Mouse (Mus musculus) CH12.LX (cell line): ENCODE results near the gene Atpaf1. TPM values are rescaled to one million over a fixed set of nuclear protein-coding genes. Genes with fewer than 3 reads are reported as not detected.

Experiments
- DNase-seq: peaks from one replicate; pipeline ENCODE4 v3.0.0-alpha.2; 2013; ENCODE audit errors: extremely low read depth
- H3K27ac ChIP-seq: 2 replicates; pipeline ENCODE4 v1.5.1; 2012; ENCODE audit warnings: low read depth, mild to moderate bottlenecking, control low read depth, moderate library complexity; ENCODE audit not compliant: insufficient read depth
- H3K27me3 ChIP-seq: replicated peaks from 2 replicates; pipeline ENCODE3; 2012; ENCODE audit warnings: inconsistent platforms
- H3K36me3 ChIP-seq, 2 experiments: replicated peaks in 1 of 2; 2 replicates each; pipeline versions ENCODE3 to v1.6.1; 2012; ENCODE audit warnings: inconsistent platforms in 1 of 2, low read length in 1 of 2, mild to moderate bottlenecking in 1 of 2, mixed read lengths in 1 of 2, moderate library complexity in 1 of 2; ENCODE audit not compliant: control insufficient read depth in 1 of 2, insufficient read depth in 1 of 2
- H3K4me1 ChIP-seq, 2 experiments: 2 replicates each; pipeline ENCODE4 v1.6.1; 2012; ENCODE audit warnings: inconsistent platforms in 1 of 2, moderate library complexity in 1 of 2; ENCODE audit not compliant: insufficient read depth in 2 of 2, control insufficient read depth in 1 of 2
- H3K4me2 ChIP-seq: 2 replicates; pipeline ENCODE4 v1.6.1; 2012; ENCODE audit warnings: low read depth, mild to moderate bottlenecking, control low read depth; ENCODE audit not compliant: poor library complexity, insufficient read depth, severe bottlenecking
- H3K4me3 ChIP-seq, 3 experiments: fragments of 150-350 bp in 1 of 3; sonication (generic) in 1 of 3; replicated peaks in 1 of 3; 2 replicates each; pipeline versions ENCODE3 to v1.5.1; 2011 to 2012; ENCODE audit warnings: low read depth in 2 of 3, low read length in 2 of 3, mild to moderate bottlenecking in 2 of 3, moderate library complexity in 2 of 3, control low read depth in 1 of 3, improper control_type of control experiment in 1 of 3, inconsistent platforms in 1 of 3, mixed read lengths in 1 of 3; ENCODE audit not compliant: poor library complexity in 1 of 3
- H3K79me2 ChIP-seq: replicated peaks from 2 replicates; pipeline ENCODE4 v1.6.1; 2012; ENCODE audit warnings: mild to moderate bottlenecking, moderate library complexity; ENCODE audit not compliant: control insufficient read depth, poor library complexity, insufficient read depth, severe bottlenecking; ENCODE audit errors: extremely low read depth
- H3K9ac ChIP-seq: 2 replicates; pipeline ENCODE4 v1.6.1; 2012; ENCODE audit warnings: low read depth, mild to moderate bottlenecking, control low read depth, moderate library complexity; ENCODE audit not compliant: insufficient read depth
- H3K9me3 ChIP-seq: replicated peaks from 2 replicates; pipeline ENCODE3; 2012; ENCODE audit warnings: low read length, inconsistent platforms, mixed read lengths
- CHD1 ChIP-seq: IDR thresholded peaks from 2 replicates; pipeline ENCODE4 v1.6.1; 2012; ENCODE audit warnings: low read depth, low read length, improper control_type of control experiment, inconsistent platforms
- CHD2 ChIP-seq: IDR thresholded peaks from 2 replicates; pipeline ENCODE4 v1.6.1; 2011; ENCODE audit warnings: low read length, improper control_type of control experiment
- CTCF ChIP-seq, 2 experiments: IDR thresholded peaks in 1 of 2; conservative IDR thresholded peaks in 1 of 2; 2 replicates each; pipeline ENCODE4 v1.5.1; 2011 to 2012; ENCODE audit warnings: low read depth in 2 of 2, low read length in 2 of 2, improper control_type of control experiment in 1 of 2, inconsistent platforms in 1 of 2, mild to moderate bottlenecking in 1 of 2, moderate library complexity in 1 of 2
- E2F4 ChIP-seq: IDR thresholded peaks from 2 replicates; pipeline ENCODE4 v1.6.1; 2011; ENCODE audit warnings: low read depth, low read length, improper control_type of control experiment; ENCODE audit not compliant: insufficient replicate concordance
- ELF1 ChIP-seq: IDR thresholded peaks from 2 replicates; pipeline ENCODE4 v1.6.1; 2014; ENCODE audit warnings: low read depth, mild to moderate bottlenecking, inconsistent platforms, low read length, improper control_type of control experiment
- EP300 ChIP-seq: IDR thresholded peaks from 2 replicates; pipeline ENCODE4 v1.6.1; 2011; ENCODE audit warnings: low read length, improper control_type of control experiment
- ETS1 ChIP-seq: conservative IDR thresholded peaks from 2 replicates; pipeline ENCODE4 v1.6.1; 2012; ENCODE audit warnings: low read depth, mild to moderate bottlenecking, inconsistent platforms, low read length, improper control_type of control experiment, moderate library complexity
- GABPA ChIP-seq: IDR thresholded peaks from 2 replicates; pipeline ENCODE4 v1.6.1; 2012; ENCODE audit warnings: low read depth, low read length, improper control_type of control experiment, inconsistent platforms; ENCODE audit not compliant: insufficient replicate concordance
- HCFC1 ChIP-seq: IDR thresholded peaks from 2 replicates; pipeline ENCODE4 v1.6.1; 2012; ENCODE audit warnings: low read depth, mild to moderate bottlenecking, inconsistent platforms, low read length, improper control_type of control experiment
- IRF4 ChIP-seq: IDR thresholded peaks from 2 replicates; pipeline ENCODE4 v1.6.1; 2014; ENCODE audit warnings: low read depth, mild to moderate bottlenecking, inconsistent platforms, low read length, improper control_type of control experiment
- JUN ChIP-seq: IDR thresholded peaks from 2 replicates; pipeline ENCODE4 v1.6.1; 2011; ENCODE audit warnings: low read depth, mild to moderate bottlenecking, low read length, improper control_type of control experiment, moderate library complexity; ENCODE audit not compliant: insufficient read depth
- JUND ChIP-seq: conservative IDR thresholded peaks from 2 replicates; pipeline ENCODE4 v1.6.1; 2011; ENCODE audit warnings: low read depth, low read length, improper control_type of control experiment
- KAT2A ChIP-seq: IDR thresholded peaks from 2 replicates; pipeline ENCODE4 v1.6.1; 2012; ENCODE audit warnings: low read length, improper control_type of control experiment, inconsistent platforms; ENCODE audit not compliant: insufficient replicate concordance
- MAFK ChIP-seq: IDR thresholded peaks from 2 replicates; pipeline ENCODE4 v1.6.1; 2011; ENCODE audit warnings: low read length, improper control_type of control experiment; ENCODE audit not compliant: insufficient replicate concordance
- MAX ChIP-seq: IDR thresholded peaks from 2 replicates; pipeline ENCODE4 v1.6.1; 2011; ENCODE audit warnings: low read length, improper control_type of control experiment
- MAZ ChIP-seq: IDR thresholded peaks from 2 replicates; pipeline ENCODE4 v1.6.1; 2012; ENCODE audit warnings: low read depth, mild to moderate bottlenecking, inconsistent platforms, low read length, improper control_type of control experiment, moderate library complexity
- MEF2A ChIP-seq: IDR thresholded peaks from 2 replicates; pipeline ENCODE4 v1.6.1; 2014; ENCODE audit warnings: low read depth, mild to moderate bottlenecking, inconsistent platforms, low read length, improper control_type of control experiment, borderline replicate concordance
- MXI1 ChIP-seq: IDR thresholded peaks from 2 replicates; pipeline ENCODE4 v1.6.1; 2011; ENCODE audit warnings: mild to moderate bottlenecking, low read depth, low read length, improper control_type of control experiment
- MYC ChIP-seq: IDR thresholded peaks from 2 replicates; pipeline ENCODE4 v1.6.1; 2011; ENCODE audit warnings: low read depth, mild to moderate bottlenecking, improper control_type of control experiment, low read length
- PAX5 ChIP-seq: IDR thresholded peaks from 2 replicates; pipeline ENCODE4 v1.6.1; 2012; ENCODE audit warnings: low read length, inconsistent platforms, mixed read lengths
- POLR2A ChIP-seq: IDR thresholded peaks from 2 replicates; pipeline ENCODE4 v1.6.1; 2011; ENCODE audit warnings: low read depth, mild to moderate bottlenecking, improper control_type of control experiment, low read length
- POLR2AphosphoS2 ChIP-seq: IDR thresholded peaks from 2 replicates; pipeline ENCODE4 v1.6.1; 2011; ENCODE audit warnings: low read depth, low read length, improper control_type of control experiment
- RAD21 ChIP-seq: IDR thresholded peaks from 2 replicates; pipeline ENCODE4 v1.6.1; 2011; ENCODE audit warnings: low read depth, mild to moderate bottlenecking, low read length, improper control_type of control experiment, moderate library complexity
- RCOR1 ChIP-seq: conservative IDR thresholded peaks from 2 replicates; pipeline ENCODE4 v1.6.1; 2012; ENCODE audit warnings: low read depth, mild to moderate bottlenecking, inconsistent platforms, low read length, improper control_type of control experiment
- SIN3A ChIP-seq: IDR thresholded peaks from 2 replicates; pipeline ENCODE4 v1.6.1; 2012; ENCODE audit warnings: low read length, improper control_type of control experiment, inconsistent platforms
- SMC3 ChIP-seq: IDR thresholded peaks from 2 replicates; pipeline ENCODE4 v1.6.1; 2011; ENCODE audit warnings: low read depth, low read length, improper control_type of control experiment
- TBP ChIP-seq: conservative IDR thresholded peaks from 2 replicates; pipeline ENCODE4 v1.6.1; 2011; ENCODE audit warnings: low read depth, low read length, improper control_type of control experiment
- TCF12 ChIP-seq: IDR thresholded peaks from 2 replicates; pipeline ENCODE4 v1.6.1; 2014; ENCODE audit warnings: low read depth, mild to moderate bottlenecking, inconsistent platforms, low read length, improper control_type of control experiment
- UBTF ChIP-seq: IDR thresholded peaks from 2 replicates; pipeline ENCODE4 v1.6.1; 2012; ENCODE audit warnings: low read depth, mild to moderate bottlenecking, inconsistent platforms, low read length, improper control_type of control experiment, moderate library complexity
- USF1 ChIP-seq: IDR thresholded peaks from 2 replicates; pipeline ENCODE4 v1.6.1; 2014; ENCODE audit warnings: low read depth, mild to moderate bottlenecking, inconsistent platforms, low read length, improper control_type of control experiment
- USF2 ChIP-seq: conservative IDR thresholded peaks from 2 replicates; pipeline ENCODE4 v1.6.1; 2011; ENCODE audit warnings: low read depth, low read length, improper control_type of control experiment
- dilution Hi-C: fragments of 300-500 bp; cut with MboI; formaldehyde crosslinking; loops from 2 replicates; pipeline ENCODE4 v1.14.3; 2020; ENCODE audit warnings: low sequenced_read_pairs; ENCODE audit not compliant: extremely low pct_unique_long_range_greater_than_20kb, extremely low pct_ligation_motif_present
- in situ Hi-C: fragments of 300-500 bp; cut with MboI; formaldehyde crosslinking; loops from 3 replicates; pipeline ENCODE4 v1.14.3; 2019; ENCODE audit warnings: low sequenced_read_pairs, low pct_ligation_motif_present, low pct_unique_long_range_greater_than_20kb, mixed read lengths
- polyA plus RNA-seq: library from polyadenylated mRNA; unstranded; fragments of >175 nt; gene quantifications from 2 replicates; pipeline ENCODE4 v1.2.1, GENCODE M21; 2012; ENCODE audit warnings: low read depth; ENCODE audit not compliant: insufficient read length
- total RNA-seq, 2 experiments: library from RNA; depleted of rRNA; stranded (reverse); fragments of 300-350 nt in 1 of 2; fragments of >200 nt in 1 of 2; gene quantifications; 2 replicates each; pipeline ENCODE4 v1.2.3; 2012 to 2014

Atpaf1 gene
- total and polyA plus RNA-seq, 3 experiments, result 24.3 to 36.3 (median 27.7) TPM

DNA sequence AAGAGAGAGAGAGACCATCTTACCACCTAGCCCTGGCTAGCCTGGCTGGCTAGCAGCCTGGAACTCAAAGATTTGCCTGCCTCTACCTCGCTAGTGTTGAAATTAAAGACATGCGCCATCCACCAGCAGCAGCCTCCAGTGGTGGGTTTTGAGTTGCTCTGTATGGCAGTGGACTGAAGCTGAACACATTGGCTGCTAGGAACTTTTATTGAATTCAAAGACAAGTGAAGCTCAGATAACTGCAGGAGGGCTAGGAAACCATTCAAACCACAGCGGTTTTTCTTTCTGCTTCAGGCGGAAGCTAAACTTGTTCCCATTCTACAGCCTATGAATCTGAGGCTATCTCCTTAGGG, 42.9 kb downstream of the Atpaf1 start:
- dilution Hi-C loops, result no loop called here
- Histone ChIP-seq H3K79me2 (peaks cover 7% of the 10 kb centered on the region; the same call in 1 of the 2 replicates), H3K4me1 (peaks cover 7 to 70% of the 10 kb centered on the region in 2 experiments)

DNA sequence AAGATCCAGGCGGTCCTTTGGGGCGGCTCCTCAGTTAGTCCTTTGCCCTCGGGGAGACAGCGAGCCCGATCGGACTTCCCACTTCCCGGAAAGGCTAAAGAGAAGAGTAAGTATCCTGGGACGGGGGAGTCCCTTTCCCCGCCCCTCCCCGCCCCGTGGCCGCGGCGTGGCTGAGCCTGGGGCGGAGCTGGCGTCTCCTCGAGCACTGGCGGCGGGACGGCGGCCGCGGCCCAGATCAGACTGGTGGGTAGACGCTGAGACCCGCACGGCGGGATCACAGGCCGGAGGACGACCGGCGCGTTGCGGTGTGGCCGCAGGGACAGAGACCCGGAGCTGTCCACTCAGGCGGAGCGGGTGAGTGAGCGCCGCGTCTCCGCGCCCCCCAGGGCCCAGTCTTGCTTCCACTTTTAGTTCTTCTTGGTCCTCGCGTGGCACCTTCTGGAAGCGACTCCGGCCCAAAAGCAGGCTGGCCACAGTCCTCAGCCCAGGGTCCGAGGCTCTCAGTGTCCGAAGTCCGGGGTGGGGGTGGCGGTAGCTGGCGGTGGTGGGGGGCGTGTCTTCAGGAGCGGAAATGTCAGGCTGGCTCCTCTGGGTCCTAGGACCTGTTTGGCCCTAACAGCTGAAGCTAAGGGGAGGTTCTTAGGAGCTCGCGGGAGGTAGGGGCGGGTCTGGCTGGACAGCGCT, 43.4 kb downstream of the Atpaf1 start, which contains the start of gene Mob3c:
Gene Mob3c, plus strand, starts transcription at position 205 of the 684 bp plus-strand sequence.
- Histone ChIP-seq H3K36me3 (peaks cover 25 to 41% of the 10 kb centered on the region in 2 experiments), H3K9me3 (no peaks in the 10 kb centered on the region), H3K4me3 (peak within 1 kb of the TSS; percentile 82 to 94 (median 91)), H3K27ac (peak within 1 kb of the TSS; percentile 70), H3K9ac (peak within 1 kb of the TSS; percentile 94), H3K79me2 (peaks cover 7% of the 10 kb centered on the region; the same call in 1 of the 2 replicates), H3K4me1 (peaks cover 7 to 70% of the 10 kb centered on the region in 2 experiments), H3K27me3 (no peaks in the 10 kb centered on the region), H3K4me2 (peak within 1 kb of the TSS; percentile 79)
- dilution Hi-C loops (no loop called here), in situ Hi-C loops (loop anchor here (10.0 kb wide), 1 partner anchor 83 kb away; no protein-coding TSS in a partner anchor)
- peak; percentile 82 for DNase-seq
- TF ChIP-seq RAD21 (no peak; the same call in 1 of the 2 replicates), CTCF (conservative IDR thresholded peaks at IDR 0.05 in 1 of 2, IDR thresholded peaks at IDR 0.05 in 1 of 2; ENCODE audit: low read depth in 2 of 2, low read length in 2 of 2) (no peak), POLR2AphosphoS2 (0 out of 2 replicates have a peak, but pooled peaks have one; percentile 27), ELF1 (peak; percentile 77), POLR2A (peak; percentile 69; the same call in 1 of the 2 replicates), JUND (no peak), GABPA (no peak), MAFK (no peak), RCOR1 (no peak), MEF2A (0 out of 2 replicates have a peak, but pooled peaks have one; percentile 31), HCFC1 (peak; percentile 72), SIN3A (peak; percentile 99), TCF12 (0 out of 2 replicates have a peak, but pooled peaks have one; percentile 14), ETS1 (peak; percentile 69), UBTF (0 out of 2 replicates have a peak, but pooled peaks have one; percentile 23), CHD2 (peak; percentile 73; the same call in 1 of the 2 replicates), TBP (no peak), PAX5 (no peak), CHD1 (no peak), MAZ (peak; percentile 71; the same call in 1 of the 2 replicates), MXI1 (peak; percentile 88), IRF4 (peak; percentile 48; the same call in 1 of the 2 replicates)

More for the DNA sequence above, 42.9 kb downstream of the Atpaf1 start:
- DNase-seq, result no peak
- TF ChIP-seq SMC3 (no peak), TCF12 (no peak), SIN3A (no peak), MYC (0 out of 2 replicates have a peak, but pooled peaks have one; percentile 32), ELF1 (no peak), E2F4 (no peak), HCFC1 (peak; percentile 9; the same call in 1 of the 2 replicates), TBP (no peak), ETS1 (no peak), EP300 (no peak), MAX (no peak), JUN (no peak), KAT2A (no peak), CHD2 (0 out of 2 replicates have a peak, but pooled peaks have one; percentile 4), POLR2A (no peak), USF2 (no peak), CHD1 (no peak), GABPA (no peak), PAX5 (no peak), RCOR1 (no peak), USF1 (no peak), MAZ (no peak), CTCF (conservative IDR thresholded peaks at IDR 0.05 in 1 of 2, IDR thresholded peaks at IDR 0.05 in 1 of 2; ENCODE audit: low read depth in 2 of 2, low read length in 2 of 2) (no peak), MAFK (no peak)
- Histone ChIP-seq H3K9ac (peak overlapping the region; percentile 94), H3K36me3 (peaks cover 19 to 41% of the 10 kb centered on the region in 2 experiments), H3K27me3 (no peaks in the 10 kb centered on the region), H3K4me2 (peak overlapping the region; percentile 79), H3K27ac (no peak overlapping the region), H3K4me3 (peak overlapping the region; percentile 82 to 94 (median 91)), H3K9me3 (no peaks in the 10 kb centered on the region)
- in situ Hi-C loops, result loop anchor here (10.0 kb wide), 1 partner anchor 83 kb away; no protein-coding TSS in a partner anchor
